In the genomic region with DNA sequence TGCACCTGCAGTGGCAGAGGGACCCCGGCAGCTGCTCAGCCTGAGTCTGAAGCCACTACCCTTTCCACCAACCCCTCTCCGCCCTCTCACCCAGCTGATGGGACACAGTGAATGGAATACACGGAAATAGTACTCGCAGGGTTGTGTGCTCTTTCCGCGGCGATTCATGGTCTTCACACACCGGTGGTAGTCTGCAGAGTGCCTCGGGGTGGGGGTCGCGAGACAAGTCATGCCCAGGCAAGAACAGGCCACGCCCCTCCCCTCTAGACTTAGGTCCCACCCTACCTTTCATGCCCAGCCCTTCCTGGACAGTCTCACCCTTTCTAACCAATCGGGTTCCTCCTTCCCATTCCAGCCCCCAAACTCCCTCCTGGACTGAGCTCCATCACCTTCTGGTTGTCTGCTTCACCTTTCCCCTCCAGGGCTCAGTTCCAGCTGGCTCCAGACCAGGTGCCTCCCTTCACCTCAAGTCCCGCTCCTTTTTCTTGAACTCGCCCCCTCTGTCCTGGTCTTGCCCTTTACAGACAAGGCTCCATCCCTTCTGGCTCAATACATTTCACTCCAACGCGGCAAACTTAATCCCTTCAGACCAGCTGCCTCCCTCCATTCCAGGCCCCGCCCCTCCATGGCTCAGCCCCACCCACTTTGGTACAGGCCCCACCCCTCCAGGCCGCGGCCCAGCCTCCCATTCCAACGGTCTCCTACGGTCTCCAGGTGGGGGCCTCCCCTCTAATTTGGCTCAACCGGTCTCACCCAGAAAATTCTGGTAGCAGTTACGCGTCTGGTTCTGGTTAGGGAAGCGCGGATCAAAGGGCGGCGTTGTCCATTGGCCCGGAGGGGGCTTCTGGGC, we compare ENCODE assay signal across 9 mouse cellular contexts. TPM values are rescaled to one million over a fixed set of nuclear protein-coding genes. Genes with fewer than 3 reads are reported as not detected.
DNase-seq lines count a peak whose midpoint lies in the region; ATAC-seq lines count a peak whose summit lies in the region.
"Had no signal": no experiment of that assay in that cellular context is flagged by ENCODE, and none has a peak within 500 bp of the region (broad histone marks: within the 10 kb centered on the region; RNA-seq: fewer than 3 reads in every experiment).

No protein-coding gene starts in this region.

- H3K36me3 ChIP-seq in forebrain, embryonic 16.5 days (ENCODE audit: control insufficient read depth, insufficient read depth), result no peaks in the 10 kb centered on the region
- no peaks in the 10 kb centered on the region; the same call in 1 of the 2 replicates for H3K36me3 ChIP-seq in kidney, embryonic 14.5 days (ENCODE audit: control insufficient read depth, insufficient read depth, low read length)

- intact Hi-C loops in left cerebral cortex, postnatal 25 days (cut with DNase I), result no loop called here

- no peaks in the 10 kb centered on the region for H3K27me3 ChIP-seq in forebrain, embryonic 16.5 days (replicated peaks; ENCODE audit: control insufficient read depth, insufficient read depth, low read length)
- H3K27me3 ChIP-seq in kidney, embryonic 14.5 days (ENCODE audit: control insufficient read depth, insufficient read depth, low read length), result no peaks in the 10 kb centered on the region

- H3K9me3 ChIP-seq in forebrain, embryonic 16.5 days (ENCODE audit: control insufficient read depth, low read length), result no peaks in the 10 kb centered on the region
- H3K9me3 ChIP-seq in kidney, embryonic 14.5 days (ENCODE audit: control insufficient read depth, low read length), result no peaks in the 10 kb centered on the region

- H3K4me1 ChIP-seq in forebrain, embryonic 16.5 days (replicated peaks; ENCODE audit: control insufficient read depth, insufficient read depth, low read length), result peaks cover 15% of the 10 kb centered on the region
- peaks cover 9% of the 10 kb centered on the region; the same call in 1 of the 2 replicates for H3K4me1 ChIP-seq in kidney, embryonic 14.5 days (ENCODE audit: control insufficient read depth, insufficient read depth, low read length)

- no peak overlapping the region for H3K9ac ChIP-seq in forebrain, embryonic 16.5 days (replicated peaks; ENCODE audit: low read depth, low read length)
- H3K9ac ChIP-seq in kidney, embryonic 14.5 days (ENCODE audit: low read depth, low read length), result peak overlapping the region; percentile 46

- ATAC-seq in forebrain, embryonic 16.5 days, result peak; percentile 37
- peak; percentile 83 for ATAC-seq in kidney, embryonic 14.5 days (ENCODE audit: low FRiP score, low TSS enrichment)

- 2% methylated on average over 30 of the region's 30 CpGs for WGBS in forebrain, embryonic 16.5 days
- WGBS in kidney, embryonic 14.5 days, result 2% methylated on average over 30 of the region's 30 CpGs

- H3K4me3 ChIP-seq in forebrain, embryonic 16.5 days (replicated peaks; ENCODE audit: low read length), result peak overlapping the region; percentile 30
- H3K4me3 ChIP-seq in kidney, embryonic 14.5 days (ENCODE audit: low read length), result peak overlapping the region; percentile 44

- peak overlapping the region; percentile 48 for H3K4me2 ChIP-seq in forebrain, embryonic 16.5 days (ENCODE audit: low read length)
- peak overlapping the region; percentile 61 for H3K4me2 ChIP-seq in kidney, embryonic 14.5 days (replicated peaks; ENCODE audit: low read depth, low read length)

- H3K27ac ChIP-seq in forebrain, embryonic 16.5 days (ENCODE audit: low read length), result no peak overlapping the region
- H3K27ac ChIP-seq in kidney, embryonic 14.5 days (ENCODE audit: low read depth, low read length), result no peak overlapping the region; the same call in 1 of the 2 replicates

- peak; percentile 16 for DNase-seq in cerebellum, adult 9-10 months
- DNase-seq in cerebellum, adult 11 months, result no peak
- peak; percentile 41 to 58 for DNase-seq in adrenal gland, postnatal 36 days
- peak; percentile 58 for DNase-seq in lung, postnatal 10 days
- DNase-seq in retina, postnatal 7 days (ENCODE audit: low read depth, low spot score), result peak; percentile 35
- DNase-seq in left cerebral cortex, postnatal 25 days (ENCODE audit: low spot score in 2 of 2), result no peak

RNA-seq across cellular contexts. Expression of a gene that starts 0.7 kb away (rescaled TPM):
- 1 to 10 TPM; 7.5 to 7.8 TPM for total RNA-seq in adrenal gland, postnatal 36 days (2021)
- polyA plus RNA-seq in forebrain, embryonic 16.5 days (2015; fragmentation: Nextera tagmentation; extraction: Ambion mirVana), result 6.6 and 12.1 TPM in 2 replicates
- polyA plus RNA-seq in kidney, embryonic 14.5 days (2014; fragmentation: Nextera tagmentation; extraction: Ambion mirVana), result 47.1 and 62.7 TPM in 2 replicates
- 1 to 10 TPM; 4.6 to 5.9 TPM for total RNA-seq in left cerebral cortex, postnatal 25 days (2021)

RNA-seq across cellular contexts. Expression of a gene that starts 12.3 kb away (rescaled TPM):
- 10 to 100 TPM; 30.5 to 34.6 TPM for total RNA-seq in adrenal gland, postnatal 36 days (2021)
- 60.0 and 66.9 TPM in 2 replicates for polyA plus RNA-seq in forebrain, embryonic 16.5 days (2015; fragmentation: Nextera tagmentation; extraction: Ambion mirVana)
- 59.3 and 69.2 TPM in 2 replicates for polyA plus RNA-seq in kidney, embryonic 14.5 days (2014; fragmentation: Nextera tagmentation; extraction: Ambion mirVana)
- total RNA-seq in left cerebral cortex, postnatal 25 days (2021), result 10 to 100 TPM; 25.0 to 30.4 TPM

RNA-seq across cellular contexts. Expression of a gene that starts 18.9 kb away (rescaled TPM):
- not detected for total RNA-seq in adrenal gland, postnatal 36 days (2021)
- polyA plus RNA-seq in forebrain, embryonic 16.5 days (2015; fragmentation: Nextera tagmentation; extraction: Ambion mirVana), result not detected in 2 replicates
- not detected in 2 replicates for polyA plus RNA-seq in kidney, embryonic 14.5 days (2014; fragmentation: Nextera tagmentation; extraction: Ambion mirVana)
- not detected for total RNA-seq in left cerebral cortex, postnatal 25 days (2021)
- total RNA-seq: left cerebral cortex, postnatal 10 days had no signal

RNA-seq across cellular contexts. Expression of a gene that starts 27.1 kb away (rescaled TPM):
- under 1 TPM; 0.16 to 0.43 TPM for total RNA-seq in adrenal gland, postnatal 36 days (2021)
- polyA plus RNA-seq in forebrain, embryonic 16.5 days (2015; fragmentation: Nextera tagmentation; extraction: Ambion mirVana), result 0.11 and 0.33 TPM in 2 replicates
- polyA plus RNA-seq in kidney, embryonic 14.5 days (2014; fragmentation: Nextera tagmentation; extraction: Ambion mirVana), result 0.14 TPM in 1 of 2 replicates, not detected in the other
- not detected for total RNA-seq in left cerebral cortex, postnatal 25 days (2021)
- total RNA-seq: left cerebral cortex, postnatal 10 days had no signal

RNA-seq across cellular contexts. Expression of a gene that starts 30.5 kb away (rescaled TPM):
- total RNA-seq in adrenal gland, postnatal 36 days (2021), result under 1 TPM; 0.13 to 0.56 TPM
- polyA plus RNA-seq in forebrain, embryonic 16.5 days (2015; fragmentation: Nextera tagmentation; extraction: Ambion mirVana), result 0.53 and 1.1 TPM in 2 replicates
- polyA plus RNA-seq in kidney, embryonic 14.5 days (2014; fragmentation: Nextera tagmentation; extraction: Ambion mirVana), result 0.31 TPM in 1 of 2 replicates, not detected in the other
- under 1 TPM; 0.69 to 0.83 TPM for total RNA-seq in left cerebral cortex, postnatal 25 days (2021)

Comparison
In these comparisons a context has a peak if more than half of its experiments do, and no peak if none do; other contexts are left out.
1. DNase-seq: peak in cerebellum, adult 9-10 months (single experiment), adrenal gland, postnatal 36 days (2 of 2), lung, postnatal 10 days (single experiment) and retina, postnatal 7 days (single experiment); none in cerebellum, adult 11 months (single experiment) and left cerebral cortex, postnatal 25 days (0 of 2).